Mouse (Mus musculus) mouse trophoblast stem cell (cell line): ENCODE measurements around the gene Acbd5.

ENCODE experiments used
- in situ Hi-C, 2 experiments: fragments of 300-500 bp; cut with MseI, MboI; formaldehyde crosslinking; loops; 2 replicates in 1 of 2; 3 replicates in 1 of 2; pipeline ENCODE4 v1.15.1; 2025

The Acbd5 gene

DNA sequence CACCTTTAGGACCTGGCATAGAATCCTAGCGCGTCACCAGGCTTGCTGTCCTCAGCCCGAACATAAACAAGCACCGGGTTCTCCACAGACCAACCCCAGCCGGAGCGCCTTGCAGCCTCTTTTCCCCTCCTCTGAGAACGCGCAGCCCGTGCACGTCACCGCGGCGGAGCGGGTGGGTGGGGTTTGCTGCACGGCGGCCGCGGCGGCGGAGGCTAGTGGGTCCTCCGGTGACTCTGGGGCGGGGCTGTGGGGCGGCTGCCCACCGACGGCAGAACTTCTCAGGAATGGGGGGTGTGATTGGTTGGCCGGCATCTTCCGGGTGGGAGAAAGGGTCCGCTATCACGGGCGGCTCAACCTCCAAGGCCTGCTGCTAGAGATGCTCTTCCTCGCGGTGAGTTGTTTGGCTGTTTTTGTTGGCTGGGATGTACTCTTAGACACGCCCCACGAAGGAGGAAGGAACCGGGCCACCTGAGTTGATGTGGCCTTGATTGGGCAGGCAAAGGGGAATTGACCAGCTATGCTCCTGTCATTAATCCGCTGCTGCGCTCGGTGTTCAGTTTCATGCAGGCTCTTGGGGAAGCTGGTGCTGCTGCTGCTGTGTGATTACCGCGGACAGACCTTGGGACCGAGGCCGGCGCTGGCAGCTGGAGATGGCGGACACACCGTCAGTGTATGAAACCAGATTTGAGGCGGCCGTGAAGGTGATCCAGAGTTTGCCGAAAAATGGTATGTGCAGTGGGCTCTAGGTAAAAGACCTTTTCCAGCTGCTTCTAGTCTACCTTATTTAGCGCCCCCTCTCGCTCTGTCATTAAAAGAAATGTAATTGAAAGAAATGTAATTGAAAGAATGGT, 1.2 kb downstream of the Acbd5 start:
- in situ Hi-C loops: no loop called here

DNA sequence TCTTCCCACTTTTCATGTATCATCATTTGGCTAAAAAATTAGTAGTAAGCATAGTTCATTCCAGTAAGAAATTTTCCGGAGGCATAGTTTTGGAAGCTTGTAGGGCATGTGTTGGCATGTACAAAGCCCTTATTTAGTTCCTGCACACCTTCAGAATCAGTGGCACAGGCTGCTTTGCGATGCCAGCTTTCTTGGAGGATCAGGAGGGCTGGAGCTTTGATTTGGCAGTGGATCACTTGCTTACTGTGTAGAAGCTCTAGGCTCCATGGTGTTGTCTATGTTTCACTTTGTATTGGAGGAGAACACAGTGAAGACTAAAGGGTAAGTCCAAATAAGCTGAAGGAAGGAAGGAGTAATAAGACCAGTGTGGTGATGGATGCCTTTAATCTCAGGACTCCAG, 2.5 kb downstream of the Acbd5 start:
- in situ Hi-C loops: no loop called here

GRCm38 (mm10) chr2:23071406-23071805, 3.4 kb downstream of the Acbd5 start:
- in situ Hi-C loops: no loop called here

DNA sequence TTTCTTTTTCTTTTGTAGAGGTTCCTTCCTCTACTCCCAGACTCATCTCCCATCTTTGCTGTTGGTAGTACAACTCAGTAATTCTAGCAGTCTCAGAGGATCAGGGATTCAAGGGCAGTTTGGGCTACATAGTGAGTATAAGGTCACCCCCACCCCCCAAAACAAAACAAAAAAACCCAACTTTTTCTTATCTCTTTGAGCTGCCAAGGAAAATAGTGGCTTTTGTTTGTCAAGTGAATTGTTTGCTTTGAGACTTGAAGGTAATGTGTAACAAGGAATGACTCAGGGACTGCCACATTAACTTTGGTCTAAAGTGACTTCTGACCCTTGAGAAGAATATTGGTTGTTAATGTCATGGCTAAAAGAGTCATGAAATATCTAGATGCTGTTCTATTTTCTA, 7.9 kb downstream of the Acbd5 start:
- in situ Hi-C loops: no loop called here

GRCm38 (mm10) chr2:23076783-23077182, 8.8 kb downstream of the Acbd5 start:
- in situ Hi-C loops: no loop called here

DNA sequence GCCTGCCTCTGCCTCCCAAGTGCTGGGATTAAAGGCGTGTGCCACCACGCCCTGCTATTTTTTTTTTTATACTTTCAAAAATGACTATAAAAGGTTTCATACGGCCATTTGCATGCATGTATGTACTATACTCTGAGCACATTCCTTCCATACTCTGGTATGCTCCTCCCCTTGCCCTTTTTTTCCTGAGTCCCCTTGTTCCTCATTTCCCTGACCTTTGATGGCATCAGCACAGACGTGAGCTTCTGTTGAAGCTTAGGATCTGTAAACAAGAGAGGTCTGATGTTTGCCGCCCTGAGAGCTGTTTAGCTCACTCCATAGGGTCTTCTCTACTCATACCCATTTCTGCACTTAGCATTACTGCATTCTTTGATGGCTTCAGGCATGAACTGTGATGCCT, 9.7 kb downstream of the Acbd5 start:
- in situ Hi-C loops: no loop called here

DNA sequence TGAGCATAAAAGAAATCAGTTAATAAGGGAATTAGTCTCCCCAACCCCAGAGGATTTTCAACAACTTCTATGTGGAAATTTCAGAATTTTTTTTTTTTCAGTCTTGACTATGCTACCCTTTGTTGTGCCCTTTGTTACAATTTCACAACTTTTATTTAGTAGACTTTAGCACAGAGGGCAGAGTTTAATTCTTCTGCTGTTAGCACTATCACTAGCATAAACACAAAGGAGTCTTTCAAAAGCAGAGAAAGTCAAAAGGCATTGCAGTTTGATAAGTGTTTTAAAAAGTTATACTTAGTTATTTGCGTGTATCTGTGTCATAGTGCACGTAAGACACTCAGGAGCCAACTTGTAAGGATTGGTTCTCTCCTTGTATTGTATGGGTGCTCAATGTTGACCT, 10.6 kb downstream of the Acbd5 start:
- in situ Hi-C loops: no loop called here

- in situ Hi-C loops: no loop called here
Measured at GRCm38 (mm10) chr2:23084540-23084939, 16.6 kb downstream of the Acbd5 start.

GRCm38 (mm10) chr2:23092216-23092615, 24.2 kb downstream of the Acbd5 start:
- in situ Hi-C loops: no loop called here

GRCm38 (mm10) chr2:23097028-23097427, 29.1 kb downstream of the Acbd5 start:
- in situ Hi-C loops: no loop called here

DNA sequence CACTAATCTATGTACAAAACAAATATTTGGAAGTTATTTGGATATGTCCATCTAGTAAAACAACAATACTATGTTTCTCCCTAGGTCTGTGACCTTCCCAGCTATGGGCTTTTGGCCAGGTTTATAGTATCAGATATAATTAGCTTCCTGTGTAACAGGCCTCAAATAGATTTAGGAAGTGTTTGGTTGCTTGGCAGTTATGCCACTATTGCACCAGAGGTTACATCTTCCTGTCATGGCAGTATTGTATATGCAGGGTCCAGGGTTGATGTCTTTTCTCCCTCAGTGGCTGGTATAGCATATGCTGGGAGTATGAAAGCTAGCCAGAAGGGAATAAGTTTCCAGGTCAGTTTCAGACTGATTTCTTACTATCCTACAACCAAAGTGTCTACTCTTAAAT, 34.3 kb downstream of the Acbd5 start:
- in situ Hi-C loops: no loop called here

DNA sequence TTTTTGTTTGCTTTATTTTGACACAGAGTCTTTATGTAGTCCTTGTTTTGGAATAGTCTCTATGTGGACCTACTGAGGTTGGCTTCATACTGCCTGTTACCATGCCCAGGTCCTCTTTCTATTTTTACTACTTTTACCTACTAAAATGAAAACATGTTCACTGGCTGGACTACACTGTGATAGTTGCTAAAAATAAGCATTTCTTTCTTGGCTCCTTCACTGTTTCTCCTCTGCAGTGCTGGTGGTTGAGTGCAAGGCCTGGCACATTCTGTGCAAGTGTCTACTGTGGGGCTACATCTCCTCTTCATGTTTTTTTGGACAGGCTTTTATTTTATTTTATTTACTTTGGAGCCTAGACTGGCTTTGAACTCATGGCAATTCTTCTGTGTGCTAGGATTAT, 51.6 kb downstream of the Acbd5 start:
- in situ Hi-C loops: no loop called here

DNA sequence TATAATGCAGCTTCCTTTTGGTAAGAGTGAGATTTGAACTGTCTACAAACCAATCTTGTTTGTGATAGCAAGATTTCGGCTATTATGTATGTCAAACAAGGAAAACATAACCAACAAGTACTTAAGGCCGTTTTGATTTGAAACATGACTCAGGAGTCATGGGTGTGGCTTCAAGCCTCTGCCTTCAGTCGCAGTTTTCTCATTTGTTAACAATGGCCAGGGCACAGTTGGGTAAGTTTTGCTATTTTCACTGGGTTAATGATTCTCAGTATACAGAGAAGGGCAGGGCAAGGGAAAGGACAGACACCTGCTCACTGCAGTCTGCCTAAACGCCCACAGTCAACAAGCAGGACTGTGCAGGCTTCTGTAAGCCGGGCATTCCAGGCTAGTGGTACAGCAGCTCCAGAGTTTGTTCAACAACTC, 87.2 kb downstream of the Acbd5 start:
- in situ Hi-C loops: no loop called here

GRCm38 (mm10) chr2:23155777-23156607, 88.0 kb downstream of the Acbd5 start, which contains the start of the genes Mastl and Yme1l1:
Mastl (minus strand) TSS chr2:23156024.
Yme1l1 (plus strand) TSS chr2:23156369.
- in situ Hi-C loops: no loop called here

DNA sequence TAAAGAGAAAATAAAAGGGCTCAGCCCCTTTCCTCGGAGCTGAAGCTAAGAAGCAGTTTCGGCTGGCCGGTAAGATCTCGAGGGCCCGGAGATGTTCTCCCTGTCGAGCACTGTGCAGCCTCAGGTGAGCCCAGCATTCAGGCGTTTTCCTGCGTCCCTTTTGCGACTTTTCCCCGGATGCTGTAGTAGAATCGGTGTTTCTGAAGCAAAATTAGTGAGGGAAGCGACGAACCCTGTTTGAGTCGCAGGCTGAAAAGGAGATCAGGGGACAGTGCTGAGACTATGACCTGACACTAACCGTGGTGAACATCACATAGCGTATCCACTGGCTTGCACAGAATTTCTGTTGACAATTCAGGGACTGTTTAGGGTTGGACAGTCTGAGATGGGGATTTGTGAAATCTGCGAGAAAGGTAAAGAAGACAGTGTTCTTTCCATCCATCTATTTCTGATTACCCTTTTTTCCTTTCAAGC, 88.7 kb downstream of the Acbd5 start:
- in situ Hi-C loops: no loop called here
